ENCODE assay signal across 4 mouse cellular contexts in the genomic region with DNA sequence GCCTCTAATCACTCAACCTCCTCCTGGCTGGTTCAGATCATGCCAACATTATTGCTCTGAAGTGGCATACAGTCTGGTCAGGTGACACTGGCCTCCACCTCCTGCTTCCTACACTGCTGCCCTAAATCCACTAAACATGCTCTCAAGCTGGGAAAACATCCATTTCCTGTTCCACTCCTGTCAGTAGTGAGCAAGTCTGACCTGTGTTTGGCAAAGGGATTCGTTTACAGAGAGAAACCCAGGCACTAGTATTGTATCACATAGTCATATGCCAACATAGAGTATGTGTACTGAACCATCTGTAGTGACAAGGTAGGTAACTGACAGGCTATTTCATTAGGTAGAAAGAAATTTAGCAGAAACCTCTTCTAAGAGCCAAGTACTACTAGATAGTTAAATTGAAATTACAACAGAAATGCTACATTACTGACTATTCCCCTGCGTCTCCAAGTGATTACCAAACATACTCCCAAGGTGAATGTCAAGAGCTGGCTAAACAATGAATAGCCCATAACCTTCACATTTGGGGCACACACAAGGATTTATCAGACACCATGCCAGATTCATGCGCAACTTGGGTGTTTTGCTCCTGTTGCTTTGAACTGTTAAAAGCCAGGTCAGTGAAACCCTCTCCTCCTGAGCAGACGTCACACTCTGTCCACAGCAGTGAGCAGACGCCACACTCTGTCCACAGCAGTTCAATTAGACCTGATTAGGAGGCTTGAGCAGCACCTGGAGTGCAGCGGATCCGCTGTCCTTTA. TPM values are rescaled to one million over a fixed set of nuclear protein-coding genes. Genes with fewer than 3 reads are reported as not detected.
A peak's percentile ranks its signal among the peaks of the same experiment; 100 is the strongest.
DNase-seq lines count a peak whose midpoint lies in the region.

No protein-coding gene starts in this region.

- DNase-seq in adrenal gland, adult 8-10 months: peak; percentile 74
- DNase-seq in adrenal gland, postnatal 14 days: peak; percentile 68
- DNase-seq in heart, adult 11 months: peak; percentile 74
- DNase-seq in lung, postnatal 25 days (ENCODE audit: low spot score): peak; percentile 34

RNA-seq across cellular contexts. Expression of gene Cdv3, which starts 12.0 kb away (rescaled TPM):
- 100 to 1,000 TPM; 105 to 240 (median 171) TPM for total RNA-seq in adrenal gland, adult 8-10 months (2022)
- 193 and 208 TPM in 2 replicates for total RNA-seq in adrenal gland, postnatal 14 days (2021)

RNA-seq across cellular contexts. Expression of gene Topbp1, which starts 48.7 kb away (rescaled TPM):
- total RNA-seq in adrenal gland, adult 8-10 months (2022): 10 to 100 TPM; 27.8 to 31.7 (median 29.8) TPM
- 41.9 and 47.4 TPM in 2 replicates for total RNA-seq in adrenal gland, postnatal 14 days (2021)

RNA-seq across cellular contexts. Expression of gene 1300017J02Rik, which starts 48.8 kb away (rescaled TPM):
- total RNA-seq in adrenal gland, adult 8-10 months (2022): 1 to 10 TPM in 2 of 4 experiments, under 1 TPM in 1, not detected in 1; 0.56 to 1.6 (median 1.3) TPM
- total RNA-seq in adrenal gland, postnatal 14 days (2021): 3.2 and 39.5 TPM in 2 replicates

Comparison
In these comparisons a context has a peak if more than half of its experiments do, and no peak if none do; other contexts are left out.
1. Peak in every context shown above with its lines: DNase-seq.